Mouse (Mus musculus) MEL (cell line): ENCODE results near the gene Rhot2. TPM values are rescaled to one million over a fixed set of nuclear protein-coding genes. Genes with fewer than 3 reads are reported as not detected.

Experiments
- DNase-seq: peaks from one replicate; pipeline ENCODE4 v3.0.0; 2011; ENCODE audit warnings: low read depth, low spot score
- H3K27ac ChIP-seq: 2 replicates; pipeline ENCODE4 v1.5.1; 2012; ENCODE audit warnings: low read depth, mild to moderate bottlenecking, control low read depth, low read length, moderate library complexity; ENCODE audit not compliant: control insufficient read depth
- H3K27me3 ChIP-seq, 2 experiments: fragments of 150-350 bp in 1 of 2; sonication (generic) in 1 of 2; 2 replicates each; pipeline ENCODE4 v1.6.1; 2012; ENCODE audit warnings: low read length in 2 of 2, mild to moderate bottlenecking in 2 of 2, improper control_type of control experiment in 1 of 2, moderate library complexity in 1 of 2; ENCODE audit not compliant: insufficient read depth in 2 of 2, control insufficient read depth in 1 of 2
- H3K36me3 ChIP-seq, 2 experiments: 2 replicates each; pipeline ENCODE4 v1.6.1; 2012 to 2014; ENCODE audit warnings: low read length in 2 of 2, improper control_type of control experiment in 1 of 2, inconsistent platforms in 1 of 2, mild to moderate bottlenecking in 1 of 2; ENCODE audit not compliant: insufficient read depth in 2 of 2, control insufficient read depth in 1 of 2
- H3K4me1 ChIP-seq, 2 experiments: fragments of 150-350 bp in 1 of 2; sonication (generic) in 1 of 2; 2 replicates each; pipeline ENCODE4 v1.6.1; 2012; ENCODE audit warnings: low read length in 2 of 2, improper control_type of control experiment in 1 of 2, mild to moderate bottlenecking in 1 of 2; ENCODE audit not compliant: insufficient read depth in 2 of 2, control insufficient read depth in 1 of 2
- H3K4me3 ChIP-seq, 2 experiments: fragments of 150-350 bp in 1 of 2; sonication (generic) in 1 of 2; 2 replicates each; pipeline ENCODE4 v1.5.1; 2012; ENCODE audit warnings: low read depth in 2 of 2, low read length in 2 of 2, mild to moderate bottlenecking in 2 of 2, moderate library complexity in 2 of 2, control low read depth in 1 of 2, improper control_type of control experiment in 1 of 2; ENCODE audit not compliant: control insufficient read depth in 1 of 2, insufficient read depth in 1 of 2
- H3K79me2 ChIP-seq: 2 replicates; pipeline ENCODE4 v1.6.1; 2012; ENCODE audit warnings: mild to moderate bottlenecking, low read length, moderate library complexity; ENCODE audit not compliant: control insufficient read depth, poor library complexity, insufficient read depth
- H3K9ac ChIP-seq: 2 replicates; pipeline ENCODE4 v1.6.1; 2012; ENCODE audit warnings: low read depth, mild to moderate bottlenecking, control low read depth, low read length, moderate library complexity; ENCODE audit not compliant: control insufficient read depth, poor library complexity, severe bottlenecking
- H3K9me3 ChIP-seq: fragments of 150-350 bp; sonication (generic); replicated peaks from 2 replicates; pipeline ENCODE4 v1.6.1; 2012; ENCODE audit warnings: mild to moderate bottlenecking, low read length, improper control_type of control experiment, moderate library complexity; ENCODE audit not compliant: insufficient read depth
- CHD1 ChIP-seq: IDR thresholded peaks from 2 replicates; pipeline ENCODE4 v1.6.1; 2012; ENCODE audit warnings: low read depth, mild to moderate bottlenecking, inconsistent platforms, low read length, improper control_type of control experiment
- E2F4 ChIP-seq: IDR thresholded peaks from 2 replicates; pipeline ENCODE4 v1.6.1; 2011; ENCODE audit warnings: low read depth, low read length, improper control_type of control experiment, borderline replicate concordance
- ETS1 ChIP-seq: IDR thresholded peaks from 2 replicates; pipeline ENCODE4 v1.6.1; 2012; ENCODE audit warnings: low read depth, mild to moderate bottlenecking, inconsistent platforms, low read length, improper control_type of control experiment, moderate library complexity
- GABPA ChIP-seq: IDR thresholded peaks from 2 replicates; pipeline ENCODE4 v1.6.1; 2012; ENCODE audit warnings: low read depth, mild to moderate bottlenecking, inconsistent platforms, low read length, improper control_type of control experiment, moderate library complexity
- GATA1 ChIP-seq: IDR thresholded peaks from 2 replicates; pipeline ENCODE4 v1.6.1; 2011; ENCODE audit warnings: low read depth, low read length, improper control_type of control experiment
- KAT2A ChIP-seq: conservative IDR thresholded peaks from 2 replicates; pipeline ENCODE4 v1.6.1; 2012; ENCODE audit warnings: low read depth, low read length, improper control_type of control experiment, inconsistent platforms
- MAFK ChIP-seq: IDR thresholded peaks from 2 replicates; pipeline ENCODE4 v1.6.1; 2011; ENCODE audit warnings: low read depth, mild to moderate bottlenecking, low read length, improper control_type of control experiment, borderline replicate concordance
- MEF2A ChIP-seq: IDR thresholded peaks from 2 replicates; pipeline ENCODE4 v1.6.1; 2014; ENCODE audit warnings: low read depth, mild to moderate bottlenecking, inconsistent platforms, low read length, improper control_type of control experiment; ENCODE audit not compliant: poor library complexity, insufficient replicate concordance, severe bottlenecking; ENCODE audit errors: extremely low read depth
- MYB ChIP-seq: IDR thresholded peaks from 2 replicates; pipeline ENCODE4 v1.6.1; 2011; ENCODE audit warnings: mild to moderate bottlenecking, low read depth, low read length, improper control_type of control experiment
- NELFE ChIP-seq: IDR thresholded peaks from 2 replicates; pipeline ENCODE4 v1.6.1; 2011; ENCODE audit warnings: low read depth, low read length, improper control_type of control experiment
- POLR2AphosphoS2 ChIP-seq: IDR thresholded peaks from 2 replicates; pipeline ENCODE4 v1.6.1; 2011; ENCODE audit warnings: low read length, improper control_type of control experiment
- POLR2AphosphoS5 ChIP-seq: IDR thresholded peaks from 2 replicates; pipeline ENCODE4 v1.6.1; 2012; ENCODE audit warnings: low read depth, borderline replicate concordance, mild to moderate bottlenecking, inconsistent platforms, low read length, moderate library complexity, mixed read lengths
- RAD21 ChIP-seq: IDR thresholded peaks from 2 replicates; pipeline ENCODE4 v1.6.1; 2011; ENCODE audit warnings: mild to moderate bottlenecking, low read depth, low read length, improper control_type of control experiment
- RCOR1 ChIP-seq: IDR thresholded peaks from 2 replicates; pipeline ENCODE4 v1.6.1; 2012; ENCODE audit warnings: low read depth, mild to moderate bottlenecking, inconsistent platforms, low read length, improper control_type of control experiment
- SIN3A ChIP-seq: IDR thresholded peaks from 2 replicates; pipeline ENCODE4 v1.6.1; 2012; ENCODE audit warnings: low read length, improper control_type of control experiment, inconsistent platforms
- USF1 ChIP-seq: IDR thresholded peaks from 2 replicates; pipeline ENCODE4 v1.6.1; 2014; ENCODE audit warnings: low read depth, mild to moderate bottlenecking, inconsistent platforms, low read length, improper control_type of control experiment, moderate library complexity
- USF2 ChIP-seq, 2 experiments: IDR thresholded peaks; 2 replicates each; pipeline ENCODE4 v1.6.1; 2011 to 2012; ENCODE audit warnings: improper control_type of control experiment in 2 of 2, low read length in 2 of 2, borderline replicate concordance in 1 of 2, inconsistent platforms in 1 of 2, low read depth in 1 of 2, mild to moderate bottlenecking in 1 of 2; ENCODE audit not compliant: insufficient read depth in 1 of 2
- ZKSCAN1 ChIP-seq: IDR thresholded peaks from 2 replicates; pipeline ENCODE4 v1.6.1; 2012; ENCODE audit warnings: low read depth, mild to moderate bottlenecking, inconsistent platforms, low read length, improper control_type of control experiment, moderate library complexity
- ZMIZ1 ChIP-seq: IDR thresholded peaks from 2 replicates; pipeline ENCODE4 v1.6.1; 2012; ENCODE audit warnings: low read depth, mild to moderate bottlenecking, inconsistent platforms, low read length, improper control_type of control experiment, moderate library complexity
- polyA plus RNA-seq, 2 experiments: library from polyadenylated mRNA; stranded (reverse) in 1 of 2; unstranded in 1 of 2; fragments of >175 nt in 1 of 2; fragments of >200 nt in 1 of 2; gene quantifications; 2 replicates each; pipeline versions ENCODE4 v1.2.1 to v1.2.4; 2012; ENCODE audit warnings: low replicate concordance in 2 of 2, low read depth in 1 of 2; ENCODE audit not compliant: insufficient read length in 2 of 2, insufficient read depth in 1 of 2, missing spikeins in 1 of 2
- total RNA-seq: library from RNA; depleted of rRNA; stranded (reverse); fragments of 300-350 nt; gene quantifications from 2 replicates; pipeline ENCODE4 v1.2.3, GENCODE M21; 2012

The Rhot2 gene
- total and polyA plus RNA-seq, 3 experiments, result 29.1 to 54.5 TPM; not detected in 1

GRCm38 (mm10) chr17:25865288-25865687 is 20.6 kb upstream of the Rhot2 start:
- Histone ChIP-seq H3K9ac (no peak overlapping the region), H3K27ac (no peak overlapping the region), H3K27me3 (no peaks in the 10 kb centered on the region), H3K36me3 (peaks cover 0 to 13% of the 10 kb centered on the region in 2 experiments; a peak in 2 of 4 replicates), H3K4me1 (peaks cover 0 to 17% of the 10 kb centered on the region in 2 experiments; a peak in 2 of 4 replicates), H3K4me3 (no peak overlapping the region), H3K79me2 (peaks cover 27% of the 10 kb centered on the region), H3K9me3 (no peaks in the 10 kb centered on the region)
- TF ChIP-seq ZMIZ1, result no peak
- no peak for TF ChIP-seq RCOR1
- no peak for TF ChIP-seq E2F4
- TF ChIP-seq CHD1, result no peak
- no peak for TF ChIP-seq MYB
- no peak for TF ChIP-seq POLR2AphosphoS2
- TF ChIP-seq MEF2A, result no peak
- no peak for TF ChIP-seq SIN3A
- TF ChIP-seq NELFE, result no peak
- no peak for TF ChIP-seq ZKSCAN1
- no peak for TF ChIP-seq RAD21
- no peak for TF ChIP-seq GATA1
- no peak for TF ChIP-seq KAT2A
- no peak for TF ChIP-seq MAFK
- TF ChIP-seq POLR2AphosphoS5, result no peak
- no peak for TF ChIP-seq ETS1
- TF ChIP-seq GABPA, result no peak
- no peak for DNase-seq

DNA sequence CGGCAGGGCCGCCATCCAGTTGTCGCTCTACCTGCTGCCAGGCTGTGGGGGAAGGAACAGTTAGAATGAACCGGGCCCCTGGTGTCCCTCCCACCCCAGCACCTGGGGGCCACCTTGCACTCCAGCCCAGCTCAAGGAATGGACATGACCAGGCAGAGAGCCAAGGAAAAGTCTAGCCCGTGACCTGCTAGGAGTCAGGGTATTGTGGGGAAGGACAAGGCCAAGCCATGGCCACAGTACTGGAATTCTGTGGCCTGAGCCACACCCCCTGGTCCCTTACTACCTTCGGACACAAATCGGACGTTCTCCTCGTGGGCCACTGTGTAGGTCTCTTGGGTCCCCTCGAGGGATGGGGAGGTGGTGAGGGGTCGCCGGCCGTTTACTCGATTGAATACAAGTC is 19.7 kb upstream of the Rhot2 start:
- Histone ChIP-seq H3K27ac (no peak overlapping the region), H3K36me3 (peaks cover 0 to 13% of the 10 kb centered on the region in 2 experiments; a peak in 2 of 4 replicates), H3K9me3 (no peaks in the 10 kb centered on the region), H3K27me3 (no peaks in the 10 kb centered on the region), H3K4me3 (no peak overlapping the region), H3K9ac (no peak overlapping the region), H3K79me2 (peaks cover 27% of the 10 kb centered on the region), H3K4me1 (peaks cover 0 to 20% of the 10 kb centered on the region in 2 experiments; a peak in 2 of 4 replicates)
- no peak for DNase-seq
- no peak for TF ChIP-seq USF2 (IDR thresholded peaks at IDR 0.05; ENCODE audit: borderline replicate concordance in 1 of 2, insufficient read depth in 1 of 2, low read depth in 1 of 2, low read length in 2 of 2)
- TF ChIP-seq GATA1, result no peak
- TF ChIP-seq MEF2A, result no peak
- no peak for TF ChIP-seq USF1
- no peak for TF ChIP-seq GABPA
